Mouse (Mus musculus) ES-E14 (cell line): ENCODE measurements around the gene Slc25a38.

ENCODE experiments used
- HCFC1 ChIP-seq: IDR thresholded peaks from 2 replicates; pipeline ENCODE4 v1.6.1; 2012; ENCODE audit warnings: low read length, inconsistent platforms, borderline replicate concordance; ENCODE audit not compliant: insufficient read depth
- ZC3H11A ChIP-seq: IDR thresholded peaks from 2 replicates; pipeline ENCODE4 v1.6.1; 2012; ENCODE audit warnings: low read depth, mild to moderate bottlenecking, inconsistent platforms, low read length, borderline replicate concordance

DNA sequence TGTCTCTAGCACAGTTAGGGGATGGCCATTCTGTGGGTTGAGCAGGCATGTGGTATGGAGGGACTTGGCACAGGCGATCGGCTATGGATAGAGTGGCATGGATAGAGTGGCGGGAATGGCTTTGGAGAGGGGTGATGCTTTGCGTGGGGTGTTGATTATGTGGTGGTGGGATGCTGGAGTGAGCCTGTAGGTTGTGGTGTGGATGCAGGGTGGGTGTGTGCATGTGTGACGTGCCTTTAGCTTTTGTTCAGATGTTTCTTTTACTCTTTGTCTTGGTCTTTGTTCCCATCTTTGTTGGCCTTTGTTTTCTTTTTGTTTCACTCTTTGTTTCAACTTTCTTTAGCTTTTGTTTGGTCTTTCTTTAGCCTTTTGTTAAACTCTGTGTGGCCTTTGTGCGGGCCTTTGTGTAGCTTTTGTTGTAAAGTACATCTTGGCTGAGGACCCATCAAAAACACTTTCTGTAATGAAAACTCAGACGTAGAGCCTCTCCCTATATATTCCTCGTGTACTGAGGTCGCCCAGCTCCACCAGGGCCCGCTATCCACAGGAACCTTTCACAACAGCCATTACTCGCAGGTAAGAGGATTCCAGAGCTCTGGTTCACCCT is 39.2 kb downstream of the Slc25a38 start, which contains the start of gene Mobp:
- no peak for TF ChIP-seq HCFC1
- TF ChIP-seq ZC3H11A = no peak
